Mouse (Mus musculus): ENCODE results near the gene Znrf2. TPM values are rescaled to one million over a fixed set of nuclear protein-coding genes. Genes with fewer than 3 reads are reported as not detected.
"Not testable (repeated sequence)": the region's sequence is repeated elsewhere in the genome, so short reads cannot be mapped to it uniquely, and the experiment has no call there.

The Znrf2 gene
- polyA plus RNA-seq, 1 experiment: 10.8 TPM

DNA sequence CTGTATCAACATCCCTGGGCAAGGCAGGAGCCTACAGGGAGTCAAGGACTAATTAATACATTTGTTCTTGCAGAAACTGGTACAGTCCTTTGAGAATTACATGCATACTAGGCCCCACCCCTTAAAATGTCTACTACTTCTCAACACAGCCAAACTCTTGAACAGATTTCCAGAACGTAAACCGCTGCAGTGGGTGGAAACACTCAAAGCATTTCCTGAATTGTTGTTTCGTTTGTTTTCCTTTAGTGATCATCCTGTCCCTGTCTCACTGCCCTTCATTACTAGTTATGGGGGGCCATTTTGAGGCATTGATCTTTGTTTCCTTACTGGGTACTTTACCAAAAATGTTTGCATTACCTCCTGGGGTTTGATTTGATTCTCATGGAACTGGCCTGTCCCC, 31.8 kb downstream of the Znrf2 start:
- TF ChIP-seq POLR2A (IDR thresholded peaks at IDR 0.05; ENCODE audit: low read depth, low read length): no peak
- no peak for TF ChIP-seq CTCF (IDR thresholded peaks at IDR 0.05; ENCODE audit: extremely low read depth, insufficient read depth, insufficient read length, insufficient replicate concordance)

DNA sequence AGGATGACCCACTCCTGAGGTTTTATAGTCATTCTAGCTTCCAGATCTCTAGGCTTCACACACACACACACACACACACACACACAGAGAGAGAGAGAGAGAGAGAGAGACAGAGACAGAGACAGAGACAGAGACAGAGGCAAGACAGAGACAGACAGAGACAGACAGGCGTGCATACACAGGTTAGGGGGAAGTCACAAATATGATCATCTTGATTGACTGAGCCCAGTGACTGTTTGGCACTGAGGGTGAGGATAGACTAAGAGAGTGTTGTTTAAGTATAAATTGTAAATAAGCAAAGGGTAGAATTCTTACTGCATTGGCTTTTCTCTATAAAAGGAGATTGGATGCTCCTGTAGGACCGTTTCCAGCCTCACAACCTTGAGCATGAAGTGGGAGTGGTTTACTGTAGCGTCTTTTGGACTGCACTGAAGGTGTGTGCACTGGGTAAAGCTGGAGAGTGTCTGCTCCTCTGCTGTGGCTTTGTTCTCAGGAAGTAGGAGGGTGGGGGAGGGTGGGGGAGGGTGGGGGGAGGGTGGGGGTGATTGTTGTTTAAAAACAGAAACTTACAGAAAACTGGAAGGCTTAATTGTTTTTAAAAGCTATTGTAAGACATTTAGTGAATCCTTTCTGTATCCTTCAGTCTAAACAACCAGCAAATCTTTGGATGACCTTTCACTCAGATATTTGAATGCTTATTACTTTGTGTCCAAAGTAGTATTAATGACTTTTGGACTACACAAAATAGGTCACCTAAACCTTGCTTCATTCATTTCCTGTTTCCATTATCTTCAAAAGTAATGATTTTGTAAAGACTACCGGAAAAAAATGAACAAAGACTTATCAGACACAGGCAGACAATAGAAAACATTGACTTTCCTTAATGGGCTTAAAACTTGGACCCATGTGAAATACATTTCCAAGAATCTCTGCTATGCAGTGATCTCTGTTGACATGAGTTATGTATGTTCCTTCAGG, 32.8 kb downstream of the Znrf2 start:
- Histone ChIP-seq H3K27me3 (ENCODE audit: control insufficient read depth, insufficient read depth, low read length) (no peaks in the 10 kb centered on the region), H3K36me3 (ENCODE audit: control insufficient read depth, insufficient read depth, low read length) (no peaks in the 10 kb centered on the region), H3K4me3 (ENCODE audit: extremely low read depth, insufficient read depth, insufficient read length) (no peak overlapping the region), H3K27ac (ENCODE audit: insufficient read depth, low read length) (peak overlapping the region; percentile 88), H3K4me1 (ENCODE audit: control insufficient read depth, insufficient read depth, insufficient read length) (peaks cover 24% of the 10 kb centered on the region)
- no peak for TF ChIP-seq CTCF (IDR thresholded peaks at IDR 0.05; ENCODE audit: extremely low read depth, insufficient read depth, insufficient read length, insufficient replicate concordance)
- no peak for DNase-seq (ENCODE audit: low read depth in 1 of 2, low spot score in 2 of 2)
- WGBS: 14% methylated on average over 4 of the region's 4 CpGs

More for the DNA sequence above, 31.8 kb downstream of the Znrf2 start:
- Histone ChIP-seq H3K36me3 (ENCODE audit: control insufficient read depth, insufficient read depth, low read length) (no peaks in the 10 kb centered on the region), H3K4me3 (ENCODE audit: extremely low read depth, insufficient read depth, insufficient read length) (no peak overlapping the region), H3K27ac (ENCODE audit: insufficient read depth, low read length) (peak overlapping the region; percentile 88), H3K4me1 (ENCODE audit: control insufficient read depth, insufficient read depth, insufficient read length) (peaks cover 22% of the 10 kb centered on the region), H3K27me3 (ENCODE audit: control insufficient read depth, insufficient read depth, low read length) (no peaks in the 10 kb centered on the region)
- no peak for DNase-seq (ENCODE audit: low read depth in 1 of 2, low spot score in 2 of 2)
- 51% methylated on average over 3 of the region's 3 CpGs for WGBS

GRCm38 (mm10) chr6:54851778-54852177, 35.1 kb downstream of the Znrf2 start:
- Histone ChIP-seq H3K4me1 (ENCODE audit: control insufficient read depth, insufficient read depth, insufficient read length) (peaks cover 38% of the 10 kb centered on the region), H3K36me3 (ENCODE audit: control insufficient read depth, insufficient read depth, low read length) (no peaks in the 10 kb centered on the region), H3K4me3 (ENCODE audit: extremely low read depth, insufficient read depth, insufficient read length) (no peak overlapping the region), H3K27me3 (ENCODE audit: control insufficient read depth, insufficient read depth, low read length) (no peaks in the 10 kb centered on the region), H3K27ac (ENCODE audit: insufficient read depth, low read length) (peak overlapping the region; percentile 52; the same call in 1 of the 2 replicates)
- DNase-seq (ENCODE audit: low read depth in 1 of 2, low spot score in 2 of 2): no peak
- 46% methylated on average over 4 of the region's 4 CpGs for WGBS
- TF ChIP-seq CTCF (IDR thresholded peaks at IDR 0.05; ENCODE audit: extremely low read depth, insufficient read depth, insufficient read length, insufficient replicate concordance): no peak
- TF ChIP-seq POLR2A (IDR thresholded peaks at IDR 0.05; ENCODE audit: low read depth, low read length): no peak

- H3K4me3 ChIP-seq (ENCODE audit: extremely low read depth, insufficient read depth, insufficient read length): no peak overlapping the region
- WGBS: 73% methylated on average over 3 of the region's 3 CpGs
Measured at GRCm38 (mm10) chr6:54852669-54853068, 36.0 kb downstream of the Znrf2 start.

DNA sequence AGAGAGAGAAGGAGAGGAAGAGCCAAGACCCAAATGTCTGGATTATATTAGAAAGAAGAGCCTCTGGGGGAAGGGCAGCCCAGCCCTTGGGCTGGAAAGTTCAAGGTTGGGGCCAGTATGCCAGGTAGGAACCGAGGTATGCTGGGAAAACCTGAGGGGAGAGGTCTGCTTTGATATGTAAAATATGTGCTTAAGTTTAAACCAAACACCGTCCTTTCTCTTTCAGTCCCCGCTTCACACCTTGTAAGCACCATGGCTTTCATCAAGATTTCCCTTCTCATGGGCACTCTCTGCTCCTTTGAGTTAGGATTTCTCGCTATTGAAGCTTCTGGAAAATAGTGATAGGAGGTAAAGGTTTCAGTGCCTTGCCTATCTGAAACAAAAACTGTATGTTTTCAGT, 38.1 kb downstream of the Znrf2 start:
- 73% methylated on average over 4 of the region's 4 CpGs for WGBS
- Histone ChIP-seq H3K27me3 (ENCODE audit: control insufficient read depth, insufficient read depth, low read length) (no peaks in the 10 kb centered on the region), H3K4me3 (ENCODE audit: extremely low read depth, insufficient read depth, insufficient read length) (no peak overlapping the region), H3K4me1 (ENCODE audit: control insufficient read depth, insufficient read depth, insufficient read length) (peaks cover 30% of the 10 kb centered on the region), H3K27ac (ENCODE audit: insufficient read depth, low read length) (peak overlapping the region; percentile 40; the same call in 1 of the 2 replicates), H3K36me3 (ENCODE audit: control insufficient read depth, insufficient read depth, low read length) (no peaks in the 10 kb centered on the region)
- no peak for DNase-seq (ENCODE audit: low read depth in 1 of 2, low spot score in 2 of 2)
- TF ChIP-seq CTCF (IDR thresholded peaks at IDR 0.05; ENCODE audit: extremely low read depth, insufficient read depth, insufficient read length, insufficient replicate concordance): no peak
- TF ChIP-seq POLR2A (IDR thresholded peaks at IDR 0.05; ENCODE audit: low read depth, low read length): no peak

More at GRCm38 (mm10) chr6:54852669-54853068, 36.0 kb downstream of the Znrf2 start:
- TF ChIP-seq POLR2A (IDR thresholded peaks at IDR 0.05; ENCODE audit: low read depth, low read length) (no peak), CTCF (IDR thresholded peaks at IDR 0.05; ENCODE audit: extremely low read depth, insufficient read depth, insufficient read length, insufficient replicate concordance) (no peak)
- no peaks in the 10 kb centered on the region for H3K27me3 ChIP-seq (ENCODE audit: control insufficient read depth, insufficient read depth, low read length)
- peaks cover 38% of the 10 kb centered on the region for H3K4me1 ChIP-seq (ENCODE audit: control insufficient read depth, insufficient read depth, insufficient read length)
- no peak for DNase-seq (ENCODE audit: low read depth in 1 of 2, low spot score in 2 of 2)
- no peak overlapping the region for H3K27ac ChIP-seq (ENCODE audit: insufficient read depth, low read length)
- no peaks in the 10 kb centered on the region for H3K36me3 ChIP-seq (ENCODE audit: control insufficient read depth, insufficient read depth, low read length)

DNA sequence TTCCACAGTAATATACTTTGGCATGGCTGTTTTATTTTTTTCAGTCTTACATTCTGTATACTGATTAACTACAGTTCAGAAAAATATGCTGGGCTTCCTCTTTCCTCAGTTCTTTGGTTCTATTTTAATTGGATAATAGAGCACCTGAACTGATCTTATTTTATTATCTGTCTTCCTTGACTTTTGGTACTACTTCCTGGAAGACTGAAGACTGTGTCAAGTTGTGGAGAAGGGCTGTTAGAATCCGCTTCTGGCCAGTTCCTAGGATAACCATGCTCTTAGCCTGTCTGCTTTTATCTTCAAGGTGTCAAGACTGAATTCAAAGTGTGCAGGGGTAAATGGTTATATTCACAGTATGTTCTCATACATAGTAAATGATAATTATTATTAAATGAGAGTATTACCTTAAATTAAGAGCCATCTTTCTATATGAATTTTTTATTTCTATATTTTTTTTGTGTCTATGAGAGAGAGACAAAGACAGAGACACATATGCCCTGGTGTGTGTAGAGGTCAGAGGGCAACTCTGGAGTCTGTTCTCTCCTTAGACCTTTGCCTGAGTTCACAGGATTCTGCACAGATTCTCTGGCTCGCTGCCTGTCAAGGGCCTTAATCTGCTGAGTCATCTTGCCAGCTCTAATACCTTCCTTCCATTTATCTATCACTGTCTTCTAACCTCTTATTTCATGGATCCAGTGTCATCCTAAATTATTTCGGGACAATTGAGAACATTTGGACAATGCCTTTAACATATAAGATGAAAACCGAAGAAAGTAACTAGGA, 39.3 kb downstream of the Znrf2 start:
- Histone ChIP-seq H3K4me1 (ENCODE audit: control insufficient read depth, insufficient read depth, insufficient read length) (peaks cover 34% of the 10 kb centered on the region), H3K4me3 (ENCODE audit: extremely low read depth, insufficient read depth, insufficient read length) (no peak overlapping the region), H3K27ac (ENCODE audit: insufficient read depth, low read length) (no peak overlapping the region), H3K27me3 (ENCODE audit: control insufficient read depth, insufficient read depth, low read length) (no peaks in the 10 kb centered on the region), H3K36me3 (ENCODE audit: control insufficient read depth, insufficient read depth, low read length) (no peaks in the 10 kb centered on the region)
- WGBS: 78% methylated on average over 4 of the region's 4 CpGs
- no peak for DNase-seq (ENCODE audit: low read depth in 1 of 2, low spot score in 2 of 2)
- TF ChIP-seq CTCF (IDR thresholded peaks at IDR 0.05; ENCODE audit: extremely low read depth, insufficient read depth, insufficient read length, insufficient replicate concordance): no peak
- TF ChIP-seq POLR2A (IDR thresholded peaks at IDR 0.05; ENCODE audit: low read depth, low read length): no peak

- H3K36me3 ChIP-seq (ENCODE audit: control insufficient read depth, insufficient read depth, low read length); H3K27me3 ChIP-seq (ENCODE audit: control insufficient read depth, insufficient read depth, low read length); H3K27ac ChIP-seq (ENCODE audit: insufficient read depth, low read length); H3K4me3 ChIP-seq (ENCODE audit: extremely low read depth, insufficient read depth, insufficient read length); DNase-seq (ENCODE audit: low read depth in 1 of 2, low spot score in 2 of 2): not testable (repeated sequence)
- 76% methylated on average over 5 of the region's 5 CpGs for WGBS
- H3K4me1 ChIP-seq (ENCODE audit: control insufficient read depth, insufficient read depth, insufficient read length): peaks cover 21% of the 10 kb centered on the region; the same call in 1 of the 2 replicates
Measured at GRCm38 (mm10) chr6:54859159-54859558, 42.4 kb downstream of the Znrf2 start.

Data from spleen, adult 2 months (tissue).